Comparison of ENCODE assay signal across 26 mouse cellular contexts in the genomic region with DNA sequence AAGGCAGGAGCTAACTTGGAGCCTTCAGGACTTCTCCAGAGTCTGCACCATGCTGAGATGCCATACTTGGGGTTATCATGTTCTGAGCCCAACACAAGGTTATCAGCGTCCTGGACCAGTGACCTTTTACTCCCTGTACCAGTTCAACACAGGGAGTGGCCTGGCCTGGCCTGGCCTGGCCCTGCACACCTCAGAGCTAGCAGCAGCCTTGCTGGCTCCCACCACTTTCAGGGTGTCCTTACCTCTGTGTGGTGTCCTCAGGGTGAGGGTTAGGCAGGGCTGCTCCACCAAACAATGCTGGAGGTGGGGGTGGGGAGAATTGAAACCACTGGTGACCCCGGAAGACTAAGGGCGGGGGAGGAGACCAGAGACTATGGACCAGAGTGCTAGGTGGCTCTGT. TPM values are rescaled to one million over a fixed set of nuclear protein-coding genes. Genes with fewer than 3 reads are reported as not detected.
A peak's percentile ranks its signal among the peaks of the same experiment; 100 is the strongest.
DNase-seq lines count a peak whose midpoint lies in the region; ATAC-seq and TF ChIP-seq lines count a peak whose summit lies in the region.
"Had no signal": no experiment of that assay in that cellular context is flagged by ENCODE, and none has a peak within 500 bp of the region (broad histone marks: within the 10 kb centered on the region; RNA-seq: fewer than 3 reads in every experiment).

No protein-coding gene starts in this region.

- TF ChIP-seq POLR2A in kidney, adult 2 months (IDR thresholded peaks at IDR 0.05; ENCODE audit: low read depth, low read length): no peak
- TF ChIP-seq POLR2A in small intestine, adult 2 months (IDR thresholded peaks at IDR 0.05; ENCODE audit: low read depth, low read length): no peak

- no peak overlapping the region for H3K27ac ChIP-seq in kidney, embryonic 14.5 days (ENCODE audit: low read depth, low read length)
- H3K27ac ChIP-seq in kidney, adult 2 months (ENCODE audit: insufficient read depth, low read depth, low read length): no peak overlapping the region
- peak overlapping the region; percentile 88 for H3K27ac ChIP-seq in intestine, embryonic 16.5 days (ENCODE audit: low read length)
- peak overlapping the region; percentile 86 for H3K27ac ChIP-seq in small intestine, adult 2 months (ENCODE audit: insufficient read depth, low read depth, low read length)
- no peak overlapping the region for H3K27ac ChIP-seq in neural tube, embryonic 15.5 days (replicated peaks)
- H3K27ac ChIP-seq: forebrain, embryonic 12.5 days; heart, adult 2 months; hindbrain, embryonic 12.5 days; left cerebral cortex, adult 2 months had no signal

- peaks cover 10% of the 10 kb centered on the region; the same call in 1 of the 2 replicates for H3K4me1 ChIP-seq in kidney, embryonic 14.5 days (ENCODE audit: control insufficient read depth, insufficient read depth, low read length)
- peaks cover 28% of the 10 kb centered on the region for H3K4me1 ChIP-seq in kidney, adult 2 months (ENCODE audit: control insufficient read depth, insufficient read depth, low read length)
- peaks cover 94% of the 10 kb centered on the region for H3K4me1 ChIP-seq in E14TG2a.4 (replicated peaks; ENCODE audit: low read depth, low read length)
- peaks cover 33% of the 10 kb centered on the region for H3K4me1 ChIP-seq in intestine, embryonic 16.5 days (ENCODE audit: control insufficient read depth, insufficient read depth, low read length)
- H3K4me1 ChIP-seq in small intestine, adult 2 months (ENCODE audit: control insufficient read depth, insufficient read depth, insufficient read length, low read length): peaks cover 59% of the 10 kb centered on the region
- H3K4me1 ChIP-seq in neural tube, embryonic 15.5 days: peaks cover 3% of the 10 kb centered on the region; the same call in 1 of the 2 replicates
- H3K4me1 ChIP-seq: hindbrain, embryonic 12.5 days had no signal

- WGBS in kidney, embryonic 14.5 days: 64% methylated on average over 3 of the region's 3 CpGs
- 68% methylated on average over 3 of the region's 3 CpGs for WGBS in kidney, adult 2 months
- WGBS in intestine, embryonic 16.5 days: 58% methylated on average over 3 of the region's 3 CpGs
- WGBS in small intestine, adult 2 months: 22% methylated on average over 3 of the region's 3 CpGs
- 70% methylated on average over 3 of the region's 3 CpGs for WGBS in neural tube, embryonic 15.5 days

- no peaks in the 10 kb centered on the region for H3K27me3 ChIP-seq in kidney, embryonic 14.5 days (ENCODE audit: control insufficient read depth, insufficient read depth, low read length)
- H3K27me3 ChIP-seq in kidney, adult 2 months (replicated peaks; ENCODE audit: control insufficient read depth, insufficient read depth, low read length): no peaks in the 10 kb centered on the region
- no peaks in the 10 kb centered on the region for H3K27me3 ChIP-seq in E14TG2a.4 (ENCODE audit: insufficient read depth, low read length)
- H3K27me3 ChIP-seq in intestine, embryonic 16.5 days (replicated peaks; ENCODE audit: control insufficient read depth, insufficient read depth, low read length): no peaks in the 10 kb centered on the region
- H3K27me3 ChIP-seq in small intestine, adult 2 months (ENCODE audit: control insufficient read depth, insufficient read depth, low read length): no peaks in the 10 kb centered on the region
- H3K27me3 ChIP-seq in neural tube, embryonic 15.5 days (replicated peaks): 0 out of 2 replicates have a peak, but pooled peaks cover 2% of the 10 kb centered on the region
- H3K27me3 ChIP-seq: Patski had no signal

- H3K9ac ChIP-seq in kidney, embryonic 14.5 days (ENCODE audit: low read depth, low read length): no peak overlapping the region
- peak overlapping the region; percentile 48 for H3K9ac ChIP-seq in intestine, embryonic 16.5 days (ENCODE audit: low read depth, low read length)
- no peak overlapping the region for H3K9ac ChIP-seq in neural tube, embryonic 15.5 days (replicated peaks)
- H3K9ac ChIP-seq: forebrain, embryonic 12.5 days; hindbrain, embryonic 12.5 days had no signal

- no peak for TF ChIP-seq CTCF in kidney, adult 2 months (conservative IDR thresholded peaks at IDR 0.05; ENCODE audit: insufficient read depth, insufficient read length, low read depth, low read length)
- no peak for TF ChIP-seq CTCF in E14TG2a.4 (conservative IDR thresholded peaks at IDR 0.05; ENCODE audit: low read length)
- no peak for TF ChIP-seq CTCF in small intestine, adult 2 months (IDR thresholded peaks at IDR 0.05; ENCODE audit: extremely low read depth, insufficient read length, insufficient replicate concordance, low read depth, low read length)

- no peak overlapping the region for H3K4me2 ChIP-seq in kidney, embryonic 14.5 days (replicated peaks; ENCODE audit: low read depth, low read length)
- H3K4me2 ChIP-seq in intestine, embryonic 16.5 days (ENCODE audit: low read depth, low read length): peak overlapping the region; percentile 26; the same call in 1 of the 2 replicates
- H3K4me2 ChIP-seq in neural tube, embryonic 15.5 days: no peak overlapping the region
- H3K4me2 ChIP-seq: forebrain, embryonic 12.5 days; hindbrain, embryonic 12.5 days had no signal

- DNase-seq in kidney, adult 2 months: no peak
- no peak for DNase-seq in right cerebral cortex, adult 2 months (ENCODE audit: low spot score in 2 of 2)
- DNase-seq: cerebellum, adult 11-12 months; embryo, embryonic 11 days; gastrocnemius, postnatal 14 days; heart, adult 2 months; left cerebral cortex, postnatal 4 days; lung, postnatal 14 days; midbrain, embryonic 14.5 days; right cerebral cortex, postnatal 14 days; thymus, postnatal 14 days had no signal

- H3K9me3 ChIP-seq in kidney, embryonic 14.5 days (ENCODE audit: control insufficient read depth, low read length): no peaks in the 10 kb centered on the region
- no peaks in the 10 kb centered on the region for H3K9me3 ChIP-seq in E14TG2a.4 (ENCODE audit: low read length)
- no peaks in the 10 kb centered on the region for H3K9me3 ChIP-seq in intestine, embryonic 16.5 days (ENCODE audit: control insufficient read depth, low read length)
- H3K9me3 ChIP-seq in neural tube, embryonic 15.5 days (replicated peaks): no peaks in the 10 kb centered on the region
- H3K9me3 ChIP-seq: forebrain, embryonic 12.5 days; hindbrain, embryonic 12.5 days; megakaryocyte, embryonic 14.5 days had no signal

- no peak overlapping the region for H3K4me3 ChIP-seq in kidney, embryonic 14.5 days (ENCODE audit: low read length)
- H3K4me3 ChIP-seq in kidney, adult 2 months (ENCODE audit: insufficient read depth, low read depth, low read length): no peak overlapping the region
- peak overlapping the region; percentile 56 for H3K4me3 ChIP-seq in E14TG2a.4 (replicated peaks; ENCODE audit: low read length)
- no peak overlapping the region for H3K4me3 ChIP-seq in intestine, embryonic 16.5 days (ENCODE audit: low read length)
- H3K4me3 ChIP-seq in small intestine, adult 2 months (ENCODE audit: low read depth, low read length): no peak overlapping the region
- no peak overlapping the region for H3K4me3 ChIP-seq in neural tube, embryonic 15.5 days (replicated peaks)
- H3K4me3 ChIP-seq: forebrain, embryonic 12.5 days; heart, adult 2 months; hindbrain, embryonic 12.5 days; left cerebral cortex, adult 2 months; megakaryocyte, embryonic 14.5 days had no signal

- no peaks in the 10 kb centered on the region for H3K36me3 ChIP-seq in kidney, embryonic 14.5 days (ENCODE audit: control insufficient read depth, insufficient read depth, low read length)
- H3K36me3 ChIP-seq in kidney, adult 2 months (ENCODE audit: control insufficient read depth, insufficient read depth, low read length): no peaks in the 10 kb centered on the region
- no peaks in the 10 kb centered on the region for H3K36me3 ChIP-seq in E14TG2a.4 (ENCODE audit: insufficient read depth, low read length)
- no peaks in the 10 kb centered on the region for H3K36me3 ChIP-seq in intestine, embryonic 16.5 days (ENCODE audit: control insufficient read depth, insufficient read depth, low read length)
- H3K36me3 ChIP-seq in small intestine, adult 2 months (ENCODE audit: control insufficient read depth, insufficient read depth, low read length): no peaks in the 10 kb centered on the region
- H3K36me3 ChIP-seq in neural tube, embryonic 15.5 days: no peaks in the 10 kb centered on the region
- H3K36me3 ChIP-seq: forebrain, embryonic 12.5 days; hindbrain, embryonic 12.5 days had no signal

- 0 out of 2 replicates have a peak, but pooled peaks have one; percentile 57 for ATAC-seq in kidney, embryonic 14.5 days (ENCODE audit: low FRiP score, low TSS enrichment)
- peak; percentile 28 for ATAC-seq in intestine, embryonic 16.5 days
- ATAC-seq in neural tube, embryonic 15.5 days (ENCODE audit: low FRiP score): no peak
- no peak for ATAC-seq in erythroid progenitor cell, adult 5-6 weeks (replicated peaks; ENCODE audit: low FRiP score, poor library complexity, severe bottlenecking)
- ATAC-seq: inflammation-experienced regulatory T-cells, adult 6 months; Patski had no signal

RNA-seq across cellular contexts. Expression of a gene that starts 15.5 kb away (rescaled TPM):
- not detected in 2 replicates for polyA plus RNA-seq in kidney, embryonic 14.5 days (2014; fragmentation: Nextera tagmentation; extraction: Ambion mirVana)
- 0.75 and 0.98 TPM in 2 replicates for polyA plus RNA-seq in kidney, adult 2 months (2012; rRNA removed)
- 0.71 and 0.77 TPM in 2 replicates for polyA plus RNA-seq in intestine, embryonic 16.5 days (2015; fragmentation: Nextera tagmentation; extraction: Ambion mirVana)
- polyA plus RNA-seq in small intestine, adult 2 months (2012; rRNA removed): 1.9 and 2.2 TPM in 2 replicates
- polyA plus RNA-seq in neural tube, embryonic 15.5 days (2015; fragmentation: Nextera tagmentation; extraction: Ambion mirVana): 1.4 and 1.7 TPM in 2 replicates
- total RNA-seq in erythroid progenitor cell, adult 5-6 weeks (2015; ENCODE audit: low replicate concordance): not detected in 2 replicates
- total RNA-seq in erythroid progenitor cell, adult 5-6 weeks (2017; ENCODE audit: low replicate concordance): not detected in 2 replicates
- total RNA-seq: liver, adult 2 months had no signal
- polyA plus RNA-seq: forebrain, embryonic 12.5 days; heart, postnatal 0 days; inflammation-experienced regulatory T-cells, adult 6 months; liver, adult 2 months; testis, adult 2 months had no signal

RNA-seq across cellular contexts. Expression of a gene that starts 36.4 kb away (rescaled TPM):
- 32.0 and 44.5 TPM in 2 replicates for polyA plus RNA-seq in kidney, embryonic 14.5 days (2014; fragmentation: Nextera tagmentation; extraction: Ambion mirVana)
- polyA plus RNA-seq in kidney, adult 2 months (2012; rRNA removed): 95.2 and 107 TPM in 2 replicates
- polyA plus RNA-seq in intestine, embryonic 16.5 days (2015; fragmentation: Nextera tagmentation; extraction: Ambion mirVana): 21.4 and 56.5 TPM in 2 replicates
- 31.0 and 82.9 TPM in 2 replicates for polyA plus RNA-seq in small intestine, adult 2 months (2012; rRNA removed)
- 314 and 353 TPM in 2 replicates for polyA plus RNA-seq in neural tube, embryonic 15.5 days (2015; fragmentation: Nextera tagmentation; extraction: Ambion mirVana)
- total RNA-seq in erythroid progenitor cell, adult 5-6 weeks (2015; ENCODE audit: low replicate concordance): 19.3 and 21.3 TPM in 2 replicates
- total RNA-seq in erythroid progenitor cell, adult 5-6 weeks (2017; ENCODE audit: low replicate concordance): 12.3 and 17.8 TPM in 2 replicates

RNA-seq across cellular contexts. Expression of a gene that starts 50.5 kb away (rescaled TPM):
- polyA plus RNA-seq in kidney, embryonic 14.5 days (2014; fragmentation: Nextera tagmentation; extraction: Ambion mirVana): 0.66 and 0.83 TPM in 2 replicates
- polyA plus RNA-seq in kidney, adult 2 months (2012; rRNA removed): 0.73 and 2.5 TPM in 2 replicates
- 2.2 and 2.9 TPM in 2 replicates for polyA plus RNA-seq in intestine, embryonic 16.5 days (2015; fragmentation: Nextera tagmentation; extraction: Ambion mirVana)
- 3.9 and 5.4 TPM in 2 replicates for polyA plus RNA-seq in small intestine, adult 2 months (2012; rRNA removed)
- 0.36 and 15.5 TPM in 2 replicates for polyA plus RNA-seq in neural tube, embryonic 15.5 days (2015; fragmentation: Nextera tagmentation; extraction: Ambion mirVana)
- 8.3 and 12.2 TPM in 2 replicates for total RNA-seq in erythroid progenitor cell, adult 5-6 weeks (2015; ENCODE audit: low replicate concordance)
- total RNA-seq in erythroid progenitor cell, adult 5-6 weeks (2017; ENCODE audit: low replicate concordance): 10.8 and 11.9 TPM in 2 replicates

Comparison
In these comparisons a context has a peak if more than half of its experiments do, and no peak if none do; other contexts are left out.
1. ATAC-seq: peak in kidney, embryonic 14.5 days (single experiment) and intestine, embryonic 16.5 days (single experiment); none in neural tube, embryonic 15.5 days (single experiment) and erythroid progenitor cell, adult 5-6 weeks (single experiment).
2. H3K27ac ChIP-seq: peak in intestine, embryonic 16.5 days (single experiment) and small intestine, adult 2 months (single experiment); none in kidney, embryonic 14.5 days (single experiment), kidney, adult 2 months (single experiment) and neural tube, embryonic 15.5 days (single experiment).